Mouse (Mus musculus) kidney, postnatal 0 days (tissue): Measurements from ENCODE around the gene Inpp5b. TPM values are rescaled to one million over a fixed set of nuclear protein-coding genes. Genes with fewer than 3 reads are reported as not detected.
A peak's percentile ranks its signal among the peaks of the same experiment; 100 is the strongest.
"Not testable (repeated sequence)": the region's sequence is repeated elsewhere in the genome, so short reads cannot be mapped to it uniquely, and the experiment has no call there.

Experiments used
- ATAC-seq: fragments of 200-750 bp; cut with Nextera tagmentation; replicated peaks from 2 replicates; pipeline ENCODE4 v1.8.0; 2017; ENCODE audit warnings: low read depth, moderate number of reproducible peaks, moderate TSS enrichment, moderate library complexity; ENCODE audit not compliant: low FRiP score
- DNase-seq: peaks from one replicate; pipeline ENCODE4 v3.0.0-alpha.2; 2016; ENCODE audit warnings: low spot score
- H3K27ac ChIP-seq: fragments of 300-500 bp; sonication (generic); 2 replicates; pipeline ENCODE4 v1.5.1; 2014; ENCODE audit warnings: mild to moderate bottlenecking
- H3K27me3 ChIP-seq: fragments of 300-500 bp; sonication (generic); 2 replicates; pipeline ENCODE4 v1.6.1; 2014; ENCODE audit warnings: low read length, mixed read lengths; ENCODE audit not compliant: insufficient read depth
- H3K36me3 ChIP-seq: fragments of 300-500 bp; sonication (generic); 2 replicates; pipeline ENCODE4 v1.6.1; 2014; ENCODE audit warnings: low read length, mixed read lengths; ENCODE audit not compliant: insufficient read depth
- H3K4me1 ChIP-seq: fragments of 300-500 bp; sonication (generic); replicated peaks from 2 replicates; pipeline ENCODE4 v1.6.1; 2014; ENCODE audit warnings: antibody characterized with exemption, low read length, mixed read lengths; ENCODE audit not compliant: insufficient read depth
- H3K4me2 ChIP-seq: fragments of 300-500 bp; sonication (generic); 2 replicates; pipeline ENCODE4 v1.6.1; 2014; ENCODE audit warnings: mild to moderate bottlenecking, low read length, moderate library complexity, mixed read lengths
- H3K4me3 ChIP-seq: fragments of 300-500 bp; sonication (generic); replicated peaks from 2 replicates; pipeline ENCODE4 v1.5.1; 2014; ENCODE audit warnings: low read depth, low read length
- H3K9ac ChIP-seq: fragments of 300-500 bp; sonication (generic); 2 replicates; pipeline ENCODE4 v1.6.1; 2014; ENCODE audit warnings: low read depth, low read length
- H3K9me3 ChIP-seq: fragments of 300-500 bp; sonication (generic); replicated peaks from 2 replicates; pipeline ENCODE4 v1.6.1; 2016; ENCODE audit warnings: low read length, inconsistent platforms, mixed read lengths
- CTCF ChIP-seq: IDR thresholded peaks from 2 replicates; pipeline ENCODE4 v1.5.1; 2016; ENCODE audit warnings: antibody characterized with exemption, low read depth, mild to moderate bottlenecking, moderate library complexity
- WGBS: fragments of 180-500 bp; shearing (Covaris S2); extraction: QIAGEN DNeasy Blood & Tissue Kit; methylation state at CpG from one replicate; pipeline ENCODE4 v1.1.7; 2014; 5-methylcytosine and 5-hydroxymethylcytosine counted together
- polyA plus RNA-seq: library from polyadenylated mRNA; unstranded; fragments of >200 nt; fragmentation: Nextera tagmentation; extraction: Ambion mirVana; gene quantifications from 2 replicates; pipeline ENCODE4 v1.2.1, GENCODE M21; 2015

Inpp5b gene
- polyA plus RNA-seq, 1 experiment from 2014 or later: 21.8 TPM

GRCm38 (mm10) chr4:124703881-124704796, 37.5 kb upstream of the Inpp5b start:
- H3K27me3 ChIP-seq: no peaks in the 10 kb centered on the region
- 13% methylated on average over 6 of the region's 6 CpGs for WGBS
- no peaks in the 10 kb centered on the region for H3K36me3 ChIP-seq
- peak overlapping the region; percentile 39 for H3K4me2 ChIP-seq
- 0 out of 2 replicates have a peak overlapping the region, but pooled peaks have one; percentile 7 for H3K4me3 ChIP-seq
- H3K27ac ChIP-seq: peak overlapping the region; percentile 90
- H3K9me3 ChIP-seq: no peaks in the 10 kb centered on the region
- H3K4me1 ChIP-seq: peaks cover 35% of the 10 kb centered on the region
- no peak for TF ChIP-seq CTCF
- DNase-seq: peak; percentile 53
- no peak overlapping the region for H3K9ac ChIP-seq
- no peak for ATAC-seq

DNA sequence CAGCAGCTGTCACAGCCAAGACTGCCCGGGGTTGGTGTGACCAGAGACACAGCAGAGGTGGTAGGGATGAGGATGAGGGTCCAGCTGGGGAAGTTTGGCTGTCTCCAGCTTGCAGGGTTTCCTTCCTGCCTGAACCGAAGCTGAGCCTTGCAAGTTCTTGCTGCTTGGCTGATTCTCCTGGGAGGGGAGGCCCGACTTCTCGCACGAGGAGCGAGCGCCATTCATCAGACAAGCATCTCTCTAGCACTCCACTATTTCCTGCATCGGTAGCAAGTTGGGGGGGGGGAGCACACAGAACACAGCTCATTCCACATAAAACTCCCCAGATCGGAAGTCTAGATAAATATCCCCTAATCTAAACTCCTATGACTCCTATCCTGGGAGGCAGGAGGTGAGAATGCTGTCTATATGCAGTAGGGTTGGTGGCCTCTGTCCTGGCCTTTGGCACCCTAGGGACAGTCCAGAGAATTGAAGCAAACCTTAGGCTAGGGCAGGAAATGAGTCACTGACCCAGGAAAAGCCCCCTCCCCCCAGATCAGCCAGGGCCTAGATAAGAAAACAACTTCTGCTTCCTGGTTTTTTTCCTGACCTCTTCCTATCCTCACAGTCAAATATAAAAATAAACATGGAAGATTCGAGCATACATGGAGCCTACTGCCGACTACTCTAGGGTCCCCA, 36.7 kb upstream of the Inpp5b start:
- Histone ChIP-seq H3K27ac (peak overlapping the region; percentile 90), H3K9me3 (no peaks in the 10 kb centered on the region), H3K36me3 (no peaks in the 10 kb centered on the region), H3K27me3 (no peaks in the 10 kb centered on the region), H3K4me3 (0 out of 2 replicates have a peak overlapping the region, but pooled peaks have one; percentile 7), H3K4me1 (peaks cover 37% of the 10 kb centered on the region), H3K4me2 (peak overlapping the region; percentile 39), H3K9ac (no peak overlapping the region)
- no peak for ATAC-seq
- DNase-seq: peak; percentile 87
- WGBS: 3% methylated on average over 11 of the region's 11 CpGs
- no peak for TF ChIP-seq CTCF

GRCm38 (mm10) chr4:124705661-124706269, 35.9 kb upstream of the Inpp5b start:
- ATAC-seq (no peak), DNase-seq (no peak)
- Histone ChIP-seq H3K4me2 (peak overlapping the region; percentile 16; the same call in 1 of the 2 replicates), H3K27ac (peak overlapping the region; percentile 90), H3K9ac (no peak overlapping the region), H3K4me3 (no peak overlapping the region), H3K27me3 (no peaks in the 10 kb centered on the region), H3K9me3 (no peaks in the 10 kb centered on the region), H3K4me1 (peaks cover 39% of the 10 kb centered on the region), H3K36me3 (no peaks in the 10 kb centered on the region)
- 79% methylated on average over 23 of the region's 23 CpGs for whole genome bisulfite sequencing
- no peak for TF ChIP-seq CTCF

GRCm38 (mm10) chr4:124707381-124708199, 34.1 kb upstream of the Inpp5b start:
- not testable (repeated sequence) for ATAC-seq, H3K4me3 ChIP-seq, DNase-seq, H3K4me2 ChIP-seq, H3K36me3 ChIP-seq, H3K27ac ChIP-seq, H3K27me3 ChIP-seq, H3K9ac ChIP-seq, H3K9me3 ChIP-seq
- WGBS: 89% methylated on average over 25 of the region's 25 CpGs
- peaks cover 37% of the 10 kb centered on the region for H3K4me1 ChIP-seq

DNA sequence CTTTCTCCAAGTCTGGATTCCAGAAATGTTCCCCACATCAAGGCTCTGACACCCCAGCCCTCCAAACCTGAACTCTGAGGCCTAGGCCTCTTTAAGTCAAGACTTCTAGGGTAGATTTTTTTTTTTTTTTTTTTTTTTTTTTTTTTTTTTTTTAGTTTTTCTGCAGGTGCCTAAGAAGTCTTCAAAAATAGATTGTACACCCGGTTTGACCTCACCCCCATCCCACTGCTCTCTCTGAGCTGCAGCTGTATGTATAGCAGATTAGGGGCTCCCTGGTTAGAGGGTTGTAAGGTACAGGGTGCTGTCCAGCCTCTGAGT, 33.5 kb upstream of the Inpp5b start:
- 17% methylated on average over 1 of the region's 1 CpGs for WGBS
- Histone ChIP-seq H3K27ac (peak overlapping the region; percentile 75), H3K4me1 (peaks cover 36% of the 10 kb centered on the region), H3K4me2 (peak overlapping the region; percentile 54)
- not testable (repeated sequence) for H3K36me3 ChIP-seq, H3K9ac ChIP-seq, H3K4me3 ChIP-seq, DNase-seq, H3K9me3 ChIP-seq, ATAC-seq, H3K27me3 ChIP-seq
